Mouse (Mus musculus) forebrain, embryonic 12.5 days (tissue): ENCODE results near the gene Msi2. TPM values are rescaled to one million over a fixed set of nuclear protein-coding genes. Genes with fewer than 3 reads are reported as not detected.

Experiments
- ATAC-seq: fragments of 200-750 bp; cut with Nextera tagmentation; 2 replicates; pipeline ENCODE4 v1.8.0; 2017; ENCODE audit warnings: moderate TSS enrichment; ENCODE audit not compliant: low FRiP score
- H3K27ac ChIP-seq: fragments of 300-500 bp; sonication (generic); 2 replicates; pipeline ENCODE4 v1.5.1; 2016; ENCODE audit warnings: mild to moderate bottlenecking
- H3K27me3 ChIP-seq: fragments of 300-500 bp; sonication (generic); 2 replicates; pipeline ENCODE4 v1.6.1; 2016; ENCODE audit warnings: mild to moderate bottlenecking
- H3K36me3 ChIP-seq: fragments of 300-500 bp; sonication (generic); replicated peaks from 2 replicates; pipeline ENCODE4 v1.6.1; 2016; ENCODE audit warnings: mild to moderate bottlenecking
- H3K4me1 ChIP-seq: fragments of 300-500 bp; sonication (generic); 2 replicates; pipeline ENCODE4 v1.6.1; 2016
- H3K4me2 ChIP-seq: fragments of 300-500 bp; sonication (generic); 2 replicates; pipeline ENCODE4 v1.6.1; 2016; ENCODE audit warnings: mild to moderate bottlenecking, moderate library complexity
- H3K4me3 ChIP-seq: fragments of 300-500 bp; sonication (generic); replicated peaks from 2 replicates; pipeline ENCODE4 v1.5.1; 2016; ENCODE audit warnings: mild to moderate bottlenecking
- H3K9ac ChIP-seq: fragments of 300-500 bp; sonication (generic); 2 replicates; pipeline ENCODE4 v1.6.1; 2016; ENCODE audit warnings: mild to moderate bottlenecking
- H3K9me3 ChIP-seq: fragments of 300-500 bp; sonication (generic); 2 replicates; pipeline ENCODE4 v1.6.1; 2016
- WGBS: fragments of 180-500 bp; shearing (Covaris S2); methylation state at CpG from one replicate; pipeline ENCODE4 v1.1.7; 2016; 5-methylcytosine and 5-hydroxymethylcytosine counted together
- polyA plus RNA-seq: library from polyadenylated mRNA; unstranded; fragments of >200 nt; fragmentation: Nextera tagmentation; extraction: Ambion mirVana; gene quantifications from 2 replicates; pipeline ENCODE4 v1.2.1, GENCODE M21; 2016

Gene Msi2
- polyA plus RNA-seq, 1 experiment from 2014 or later: 35.8 TPM

DNA sequence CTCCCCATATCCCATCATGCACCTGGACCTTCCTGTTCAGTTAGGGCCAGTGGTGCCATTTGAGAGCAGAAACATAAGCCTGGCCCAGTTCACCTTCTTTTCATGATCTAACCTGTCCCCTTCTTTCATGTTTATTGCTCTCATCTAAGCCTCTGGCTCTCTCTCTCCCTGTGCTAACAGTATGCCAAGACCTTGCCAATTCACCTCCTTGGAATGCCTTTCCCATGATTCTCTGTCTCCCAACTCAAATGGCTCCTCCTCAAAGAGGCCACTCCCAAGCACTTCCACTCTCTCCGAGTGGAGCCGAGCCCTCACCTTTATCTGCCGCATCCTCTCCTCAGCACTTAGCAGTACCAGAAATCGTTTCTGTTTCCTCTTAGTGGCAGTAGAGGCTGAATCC, 256.7 kb downstream of the Msi2 start:
- Histone ChIP-seq H3K9ac (no peak overlapping the region), H3K9me3 (no peaks in the 10 kb centered on the region), H3K36me3 (0 out of 2 replicates have a peak, but pooled peaks cover 2% of the 10 kb centered on the region), H3K4me3 (no peak overlapping the region), H3K4me1 (peaks cover 93% of the 10 kb centered on the region), H3K27me3 (no peaks in the 10 kb centered on the region), H3K4me2 (no peak overlapping the region), H3K27ac (peak overlapping the region; percentile 36; the same call in 1 of the 2 replicates)
- no peak for ATAC-seq
- WGBS: 93% methylated on average over 4 of the region's 4 CpGs

DNA sequence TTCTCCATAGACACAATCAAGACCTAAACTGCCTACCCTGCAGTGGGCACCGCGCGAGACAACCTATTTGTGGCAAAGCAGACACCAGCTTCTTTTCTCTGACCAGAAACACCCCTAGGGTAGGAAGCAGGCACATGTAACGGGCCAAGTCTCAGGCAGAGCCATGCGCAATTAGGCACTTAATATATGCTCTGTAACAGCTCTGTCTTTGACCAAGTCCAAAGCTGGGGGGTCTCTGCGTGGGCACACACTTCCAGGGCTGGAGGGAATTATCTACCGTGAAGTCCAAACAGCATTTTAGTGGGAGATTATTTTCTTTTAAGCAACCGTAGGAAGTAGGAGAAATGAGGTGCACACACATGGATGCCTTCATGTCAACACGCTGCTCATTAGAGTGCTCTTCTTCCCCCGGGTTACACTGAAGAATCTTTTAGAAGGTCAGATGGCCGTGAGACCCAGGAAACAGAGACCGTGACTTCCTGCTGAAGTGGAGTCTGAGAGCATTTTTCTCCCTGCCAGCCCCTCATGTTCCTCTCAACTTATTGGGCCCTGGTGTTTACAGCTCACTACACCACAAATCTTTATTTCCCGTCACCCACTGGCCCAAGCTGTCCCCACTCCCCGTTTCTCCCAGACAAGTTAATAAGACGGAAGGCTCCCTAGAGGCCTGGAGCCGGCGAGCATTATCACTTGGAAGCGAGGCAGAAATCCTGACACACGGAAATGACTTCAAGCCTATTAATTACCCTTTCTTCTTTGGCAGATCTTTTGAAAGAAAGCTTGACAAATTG, 258.2 kb downstream of the Msi2 start:
- H3K9me3 ChIP-seq: no peaks in the 10 kb centered on the region
- 0 out of 2 replicates have a peak, but pooled peaks have one; percentile 22 for ATAC-seq
- H3K4me1 ChIP-seq: peaks cover 97% of the 10 kb centered on the region
- H3K9ac ChIP-seq: 0 out of 2 replicates have a peak overlapping the region, but pooled peaks have one; percentile 33
- no peak overlapping the region for H3K4me3 ChIP-seq
- 0 out of 2 replicates have a peak, but pooled peaks cover 1% of the 10 kb centered on the region for H3K36me3 ChIP-seq
- peak overlapping the region; percentile 85 for H3K27ac ChIP-seq
- WGBS: 23% methylated on average over 19 of the region's 19 CpGs
- no peaks in the 10 kb centered on the region for H3K27me3 ChIP-seq
- peak overlapping the region; percentile 21; the same call in 1 of the 2 replicates for H3K4me2 ChIP-seq

DNA sequence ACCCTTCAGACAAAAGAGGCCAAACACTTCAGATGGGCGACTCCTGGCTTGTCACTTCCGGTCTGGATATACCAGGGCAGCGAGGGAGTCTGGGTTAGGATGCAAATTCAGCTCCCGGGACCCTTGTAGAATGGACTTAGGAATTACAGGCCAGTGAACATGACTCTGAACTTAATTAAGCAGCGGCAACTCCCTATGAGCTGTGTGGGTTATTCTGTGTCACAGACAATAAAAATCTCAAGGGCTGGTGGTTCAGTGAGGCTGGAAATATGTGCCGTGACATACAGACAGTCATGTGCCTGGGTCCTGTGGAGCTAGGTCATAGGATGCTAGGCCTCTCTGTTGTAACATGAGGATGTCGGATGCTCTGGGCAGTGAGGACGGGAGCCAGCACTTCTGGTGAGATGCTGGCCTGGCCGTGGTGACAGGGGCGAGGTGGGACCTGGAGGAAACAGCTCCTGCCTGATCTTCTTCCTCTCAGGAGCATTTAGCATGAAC, 261.0 kb downstream of the Msi2 start:
- no peaks in the 10 kb centered on the region for H3K27me3 ChIP-seq
- H3K27ac ChIP-seq: no peak overlapping the region
- H3K4me1 ChIP-seq: peaks cover 87% of the 10 kb centered on the region
- no peaks in the 10 kb centered on the region for H3K36me3 ChIP-seq
- no peaks in the 10 kb centered on the region for H3K9me3 ChIP-seq
- no peak overlapping the region for H3K9ac ChIP-seq
- H3K4me2 ChIP-seq: no peak overlapping the region
- 82% methylated on average over 10 of the region's 10 CpGs for WGBS
- H3K4me3 ChIP-seq: no peak overlapping the region
- no peak for ATAC-seq

DNA sequence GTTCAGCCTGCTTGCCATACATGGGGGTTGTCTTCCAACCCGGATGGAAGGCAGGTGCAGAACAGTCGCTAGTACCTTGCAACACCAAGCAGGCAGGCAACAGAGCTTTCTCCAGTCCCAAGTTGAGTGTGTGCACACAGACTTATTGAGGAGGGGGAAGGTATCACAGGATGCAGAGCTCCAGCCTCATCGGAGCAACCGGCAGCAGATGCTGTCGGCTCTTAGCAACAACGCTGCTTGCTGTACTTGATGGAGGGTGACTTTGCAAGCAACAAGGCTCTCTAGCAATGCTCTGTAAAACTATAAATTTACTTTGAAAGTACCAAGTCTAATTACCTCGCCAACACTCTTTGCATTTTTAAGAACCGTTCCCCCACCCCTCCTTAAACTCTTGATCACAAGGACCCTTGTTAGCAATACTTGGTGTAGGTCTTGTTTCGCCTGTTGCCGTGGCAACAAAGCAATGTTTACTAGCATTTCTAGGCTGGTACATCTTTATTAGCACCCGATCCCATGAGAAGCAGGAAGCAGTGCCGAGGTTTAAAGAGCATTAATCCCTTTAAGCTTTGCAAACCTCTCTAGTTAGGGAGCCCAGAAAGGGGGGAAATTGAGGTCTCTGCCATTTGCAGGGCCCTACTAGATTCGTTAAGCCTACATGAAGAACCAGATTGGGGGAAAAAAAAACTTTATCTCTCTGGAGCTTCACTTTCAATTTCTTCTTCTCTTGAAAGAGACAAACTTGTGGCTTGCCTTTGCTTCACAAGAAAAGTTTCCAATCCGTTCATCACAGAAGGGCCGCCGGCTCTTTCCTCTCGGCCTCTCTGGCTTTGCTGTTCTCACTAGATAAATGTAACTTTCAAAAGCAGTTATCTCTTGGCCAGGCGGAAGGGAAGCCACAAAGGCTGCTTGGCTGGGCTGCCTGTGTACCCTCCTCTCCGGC, 263.2 kb downstream of the Msi2 start:
- H3K27me3 ChIP-seq: no peaks in the 10 kb centered on the region
- WGBS: 29% methylated on average over 19 of the region's 19 CpGs
- H3K4me3 ChIP-seq: no peak overlapping the region
- H3K4me1 ChIP-seq: peaks cover 65% of the 10 kb centered on the region
- no peaks in the 10 kb centered on the region for H3K9me3 ChIP-seq
- H3K36me3 ChIP-seq: 0 out of 2 replicates have a peak, but pooled peaks cover 3% of the 10 kb centered on the region
- H3K27ac ChIP-seq: peak overlapping the region; percentile 76
- 0 out of 2 replicates have a peak overlapping the region, but pooled peaks have one; percentile 34 for H3K9ac ChIP-seq
- ATAC-seq: peak; percentile 24; the same call in 1 of the 2 replicates
- H3K4me2 ChIP-seq: peak overlapping the region; percentile 26

DNA sequence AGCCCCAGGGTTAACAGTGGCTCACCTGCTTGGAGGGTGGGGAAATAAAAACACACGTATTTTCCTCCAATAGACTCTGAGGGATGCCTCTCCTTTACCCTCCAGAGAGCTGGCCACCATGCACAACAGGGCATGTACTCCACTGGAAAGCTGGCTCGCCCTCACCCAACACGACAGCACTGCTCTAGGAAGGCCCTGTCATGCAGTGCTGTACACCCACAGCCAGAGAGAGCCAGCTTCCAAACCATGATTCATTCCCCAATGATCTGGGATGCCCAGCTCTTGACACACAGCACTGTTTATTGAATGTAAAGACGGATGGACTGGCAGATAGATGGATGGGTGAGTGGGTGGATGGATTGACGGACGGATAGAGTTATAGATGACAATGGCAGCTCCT, 269.1 kb downstream of the Msi2 start:
- H3K27ac ChIP-seq: no peak overlapping the region
- H3K4me1 ChIP-seq: peaks cover 59% of the 10 kb centered on the region
- H3K4me3 ChIP-seq: no peak overlapping the region
- ATAC-seq: no peak
- no peak overlapping the region for H3K4me2 ChIP-seq
- peaks cover 13% of the 10 kb centered on the region for H3K36me3 ChIP-seq
- no peaks in the 10 kb centered on the region for H3K9me3 ChIP-seq
- 84% methylated on average over 6 of the region's 6 CpGs for WGBS
- H3K9ac ChIP-seq: no peak overlapping the region
- no peaks in the 10 kb centered on the region for H3K27me3 ChIP-seq

DNA sequence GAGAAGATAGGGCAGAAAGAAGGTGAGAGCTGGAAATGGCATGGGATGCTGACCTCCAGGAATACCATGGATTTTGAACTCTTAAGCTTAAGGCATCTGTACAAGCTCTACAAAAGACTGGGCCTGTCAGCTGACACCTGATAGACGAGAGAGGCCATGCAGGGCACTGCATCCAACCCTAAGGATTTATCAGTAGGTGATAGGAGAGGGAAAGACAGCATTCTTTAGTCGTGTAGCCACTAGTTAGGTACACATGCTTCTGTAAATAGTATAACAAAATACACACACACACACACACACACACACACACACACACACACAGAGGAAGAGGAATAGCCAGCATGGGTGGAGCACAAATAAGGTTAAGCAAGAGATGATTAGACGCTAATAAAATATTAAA, 269.7 kb downstream of the Msi2 start:
- no peak overlapping the region for H3K4me2 ChIP-seq
- peak overlapping the region; percentile 77 for H3K27ac ChIP-seq
- WGBS: 68% methylated on average over 3 of the region's 3 CpGs
- no peak overlapping the region for H3K9ac ChIP-seq
- ATAC-seq: no peak
- H3K27me3 ChIP-seq: no peaks in the 10 kb centered on the region
- H3K36me3 ChIP-seq: peaks cover 13% of the 10 kb centered on the region
- peaks cover 59% of the 10 kb centered on the region for H3K4me1 ChIP-seq
- no peak overlapping the region for H3K4me3 ChIP-seq
- no peaks in the 10 kb centered on the region for H3K9me3 ChIP-seq

DNA sequence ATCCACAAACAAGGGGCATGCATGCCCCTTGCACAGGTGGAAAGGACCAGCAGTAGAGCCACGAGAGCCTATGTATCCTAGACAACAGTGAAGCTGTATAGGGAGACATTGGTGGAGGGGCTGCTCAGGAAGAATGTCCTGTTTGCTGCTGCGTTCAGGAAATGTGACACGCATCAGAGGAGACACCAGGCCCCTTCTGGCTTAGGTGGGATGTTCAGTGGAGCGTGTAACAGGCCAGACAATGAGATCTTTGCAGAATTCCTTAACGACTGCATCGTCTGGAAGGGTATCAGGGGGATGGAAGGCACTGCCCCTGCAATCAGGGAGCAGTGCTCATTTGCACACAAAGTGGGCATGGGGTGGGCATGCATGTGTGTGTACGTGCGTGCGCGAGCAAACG, 271.0 kb downstream of the Msi2 start:
- ATAC-seq: peak; percentile 37
- 34% methylated on average over 11 of the region's 11 CpGs for WGBS

DNA sequence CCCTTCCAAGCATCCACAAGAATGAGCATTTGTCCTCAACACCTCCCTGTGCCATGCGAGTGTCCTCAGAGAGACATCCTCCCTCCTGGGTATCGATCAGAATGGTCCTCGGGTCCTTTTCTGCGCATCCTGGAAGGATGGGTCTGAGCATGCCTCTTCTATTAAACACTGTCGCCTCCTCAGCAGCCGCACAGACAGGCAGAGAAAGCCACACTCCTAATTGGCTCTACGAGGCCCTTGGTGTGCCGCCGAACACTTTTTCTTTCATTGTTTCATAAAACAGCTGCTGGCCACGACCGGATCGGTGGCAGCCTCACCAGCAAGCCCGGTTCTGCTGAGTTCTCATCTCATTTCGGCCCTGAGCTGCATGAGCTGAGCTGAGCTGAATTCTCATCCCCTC, 274.4 kb downstream of the Msi2 start:
- Histone ChIP-seq H3K27me3 (no peaks in the 10 kb centered on the region), H3K9ac (no peak overlapping the region), H3K4me3 (no peak overlapping the region), H3K9me3 (no peaks in the 10 kb centered on the region), H3K27ac (peak overlapping the region; percentile 86), H3K4me2 (peak overlapping the region; percentile 13), H3K4me1 (peaks cover 94% of the 10 kb centered on the region), H3K36me3 (0 out of 2 replicates have a peak, but pooled peaks cover 3% of the 10 kb centered on the region)
- peak; percentile 49; the same call in 1 of the 2 replicates for ATAC-seq
- 43% methylated on average over 14 of the region's 14 CpGs for WGBS

More for the DNA sequence above, 271.0 kb downstream of the Msi2 start:
- H3K4me1 ChIP-seq: peaks cover 70% of the 10 kb centered on the region
- peak overlapping the region; percentile 77 for H3K27ac ChIP-seq
- H3K4me3 ChIP-seq: no peak overlapping the region
- H3K9me3 ChIP-seq: no peaks in the 10 kb centered on the region
- peaks cover 13% of the 10 kb centered on the region for H3K36me3 ChIP-seq
- H3K9ac ChIP-seq: no peak overlapping the region
- no peaks in the 10 kb centered on the region for H3K27me3 ChIP-seq
- H3K4me2 ChIP-seq: no peak overlapping the region

DNA sequence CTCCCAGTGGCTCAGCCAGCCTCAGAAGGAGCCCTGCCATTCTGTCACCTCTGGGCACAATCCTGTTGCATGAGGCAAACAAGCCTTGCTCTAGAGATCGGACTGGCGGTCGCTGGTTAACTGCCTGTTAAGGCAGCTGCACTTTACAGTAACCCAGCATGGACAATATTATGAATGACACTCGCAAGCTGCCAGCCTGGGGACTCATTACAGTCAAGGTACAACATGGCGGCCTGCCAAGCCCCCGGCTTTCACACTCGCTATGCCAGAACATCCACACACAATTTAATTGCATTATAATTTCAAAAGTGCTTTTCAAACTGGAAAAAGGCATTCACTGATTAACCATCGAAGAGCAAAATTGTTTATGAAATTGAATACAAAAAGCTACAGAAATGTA, 275.0 kb downstream of the Msi2 start:
- Histone ChIP-seq H3K4me3 (no peak overlapping the region), H3K36me3 (0 out of 2 replicates have a peak, but pooled peaks cover 3% of the 10 kb centered on the region), H3K9me3 (no peaks in the 10 kb centered on the region), H3K4me2 (peak overlapping the region; percentile 5; the same call in 1 of the 2 replicates), H3K9ac (no peak overlapping the region), H3K27me3 (no peaks in the 10 kb centered on the region), H3K27ac (peak overlapping the region; percentile 86), H3K4me1 (peaks cover 94% of the 10 kb centered on the region)
- WGBS: 30% methylated on average over 8 of the region's 8 CpGs
- peak; percentile 47; the same call in 1 of the 2 replicates for ATAC-seq

DNA sequence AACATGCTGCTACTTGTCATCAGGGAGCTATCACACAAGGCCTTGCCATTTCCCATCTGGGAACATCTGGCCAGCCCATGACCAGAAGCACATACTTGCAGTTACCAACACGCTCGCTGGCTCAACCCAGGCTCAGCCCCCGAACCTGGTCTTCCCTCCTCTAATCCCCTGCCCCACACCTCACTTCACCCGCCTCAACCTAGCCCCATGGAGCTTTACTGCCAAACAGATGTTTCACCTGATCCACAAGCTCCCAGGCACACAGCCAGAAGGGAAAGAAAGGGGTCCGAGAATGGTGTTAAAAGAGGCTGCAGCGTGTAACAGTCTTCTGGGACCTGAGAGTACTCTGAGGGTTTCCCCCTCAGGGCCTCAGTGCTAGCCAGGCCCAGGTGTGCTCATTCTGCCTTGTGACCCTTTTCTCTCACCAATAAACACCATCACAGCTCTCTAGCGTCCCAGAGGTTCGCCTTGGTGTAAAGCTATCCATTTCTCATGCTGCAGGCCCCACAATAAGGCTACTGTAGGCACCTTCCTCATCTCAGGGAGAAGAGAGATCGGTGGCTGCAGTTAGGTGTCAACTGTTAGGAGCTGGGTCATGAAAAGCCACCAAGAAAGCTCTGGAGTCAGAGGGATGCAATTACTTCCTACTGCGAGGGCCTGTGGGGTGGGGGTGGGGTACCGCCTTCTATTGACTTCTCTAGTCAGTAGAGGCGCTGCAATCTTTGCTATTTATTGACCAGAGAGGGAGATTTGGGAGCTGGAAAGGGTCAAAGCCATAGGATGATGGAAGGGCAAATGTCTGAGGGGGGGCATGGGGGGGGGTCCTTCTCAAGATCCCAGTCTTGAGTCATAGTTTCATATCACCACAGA, 276.2 kb downstream of the Msi2 start:
- ATAC-seq: no peak
- no peaks in the 10 kb centered on the region for H3K27me3 ChIP-seq
- peaks cover 83% of the 10 kb centered on the region for H3K4me1 ChIP-seq
- H3K36me3 ChIP-seq: 0 out of 2 replicates have a peak, but pooled peaks cover 3% of the 10 kb centered on the region
- no peak overlapping the region for H3K4me2 ChIP-seq
- H3K9me3 ChIP-seq: no peaks in the 10 kb centered on the region
- H3K27ac ChIP-seq: peak overlapping the region; percentile 46
- WGBS: 62% methylated on average over 12 of the region's 12 CpGs
- no peak overlapping the region for H3K4me3 ChIP-seq
- H3K9ac ChIP-seq: no peak overlapping the region

DNA sequence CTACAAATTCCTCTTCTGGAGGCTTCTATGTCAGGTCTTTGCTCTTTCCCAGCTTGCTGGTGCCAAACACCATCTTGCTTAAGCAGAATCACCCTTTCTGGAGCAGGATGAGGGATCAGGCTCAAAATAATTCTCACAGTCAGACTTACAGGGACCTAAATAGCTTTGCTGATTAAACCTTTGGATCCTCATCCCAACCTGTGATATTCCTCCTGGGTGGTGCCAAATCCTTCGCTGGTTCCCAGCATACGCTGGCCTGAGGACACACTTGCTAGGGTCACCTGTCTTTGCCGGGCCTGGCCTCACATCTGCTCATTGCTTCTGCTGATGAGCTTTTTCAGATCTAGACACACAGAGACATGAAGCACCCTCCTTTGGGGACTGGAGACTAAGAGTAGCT, 279.7 kb downstream of the Msi2 start:
- Histone ChIP-seq H3K36me3 (no peaks in the 10 kb centered on the region), H3K9me3 (no peaks in the 10 kb centered on the region), H3K9ac (no peak overlapping the region), H3K4me3 (no peak overlapping the region), H3K27me3 (no peaks in the 10 kb centered on the region), H3K4me1 (peaks cover 66% of the 10 kb centered on the region), H3K27ac (peak overlapping the region; percentile 50), H3K4me2 (no peak overlapping the region)
- 88% methylated on average over 3 of the region's 3 CpGs for WGBS
- no peak for ATAC-seq
